Mouse (Mus musculus): Measurements from ENCODE around the gene Plxnb1.

Gene Plxnb1

DNA sequence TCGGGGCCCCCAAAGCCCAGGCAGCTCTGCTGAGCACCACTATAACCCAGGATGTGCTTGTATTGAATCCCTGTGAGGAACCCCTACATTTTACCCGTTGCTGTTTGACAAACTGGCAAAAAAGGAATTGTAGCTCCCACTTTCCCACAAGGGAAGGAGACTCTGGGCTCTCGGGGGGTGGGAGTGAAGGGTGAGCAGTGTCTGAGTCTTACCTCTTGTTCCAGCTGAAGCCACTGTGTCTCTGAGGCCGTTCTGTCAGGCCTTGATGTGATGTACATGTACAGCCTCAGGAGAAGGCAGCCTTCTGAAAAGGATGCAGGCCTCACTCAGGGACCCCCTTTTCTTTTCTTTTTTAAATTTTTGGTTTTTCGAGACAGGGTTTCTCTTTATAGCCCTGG, 34.3 kb upstream of the Plxnb1 start:
- DNase-seq (ENCODE audit: low spot score in 2 of 2): no peak

DNA sequence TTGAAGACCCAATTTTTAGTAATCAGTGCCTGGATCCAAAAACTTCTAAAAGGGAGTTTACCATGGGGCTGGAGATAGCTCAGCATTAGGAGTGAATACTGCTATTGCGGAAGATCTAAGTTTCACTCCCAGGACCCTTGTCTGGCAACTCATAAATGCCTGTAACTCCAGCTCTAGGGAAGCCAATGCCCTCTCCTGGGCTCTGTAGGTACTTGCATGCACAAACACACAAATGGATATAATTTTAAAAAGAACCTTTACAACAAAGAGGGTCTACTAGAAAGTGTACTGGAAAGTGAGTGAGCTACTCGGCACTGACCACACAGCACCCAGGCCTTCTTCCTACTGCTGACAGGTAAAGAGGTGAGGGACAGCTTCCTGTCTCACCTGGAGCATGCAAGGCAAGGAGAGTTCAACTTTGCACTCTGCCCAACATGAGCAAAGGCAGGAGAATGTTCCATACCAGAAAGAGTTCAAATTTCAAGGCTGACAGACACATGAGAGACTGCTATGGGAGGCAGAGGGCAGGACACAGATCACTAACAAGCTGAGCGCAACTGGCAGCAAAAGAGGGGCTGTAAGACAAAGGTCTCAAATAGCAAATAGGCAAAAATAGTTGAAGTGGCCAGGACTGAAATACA, 27.0 kb upstream of the Plxnb1 start:
- DNase-seq (ENCODE audit: low spot score in 2 of 2): no peak

DNA sequence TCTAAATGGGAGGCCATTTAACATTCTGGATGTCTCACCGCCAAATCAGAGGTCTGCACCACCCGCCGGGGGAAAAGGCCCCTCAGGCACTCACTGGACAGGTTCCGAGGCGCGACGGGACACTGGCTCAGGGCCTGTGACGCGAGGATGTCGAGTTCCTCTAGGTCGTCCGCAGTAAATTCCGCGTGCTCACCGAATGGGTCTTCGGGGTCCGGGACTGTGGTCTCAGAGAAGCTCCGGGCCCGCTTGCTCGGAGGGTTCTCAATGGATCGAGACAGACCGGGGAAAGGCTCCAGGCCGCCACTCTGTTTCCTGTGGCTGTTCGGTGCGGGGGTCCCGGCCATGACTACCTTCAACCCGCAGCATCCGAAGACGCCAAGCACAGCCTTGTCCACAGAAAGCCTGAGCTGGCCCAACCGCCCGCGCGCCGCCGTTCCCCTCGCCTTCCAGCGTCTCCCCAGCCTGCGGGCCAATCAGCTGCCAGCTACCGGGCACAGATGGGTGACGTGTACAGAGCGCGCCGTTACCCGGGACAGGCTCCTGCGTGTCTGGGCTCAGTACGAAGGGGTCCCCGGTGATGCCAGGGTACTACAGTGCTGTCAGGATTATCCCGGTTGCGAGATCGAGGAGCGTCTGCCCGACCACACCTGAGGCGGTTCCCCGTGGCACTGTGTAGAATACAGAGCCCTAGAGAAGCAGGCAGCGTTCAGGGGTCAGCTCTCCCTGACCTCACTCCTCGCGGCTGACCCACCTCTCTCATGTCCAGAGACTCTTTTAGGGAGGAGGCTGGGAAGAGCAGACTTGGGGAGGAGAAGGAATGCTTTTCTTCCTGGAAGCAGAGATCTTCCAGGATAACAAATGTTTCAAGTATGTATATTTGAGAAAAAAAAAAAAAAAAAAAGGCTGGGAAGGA, 21.3 kb upstream of the Plxnb1 start, which contains the start of gene Atrip:
Gene Atrip, minus strand, starts transcription at position 464 of the 913 bp plus-strand sequence.
- DNase-seq (ENCODE audit: low spot score in 2 of 2): peak; percentile 96 to 98

DNA sequence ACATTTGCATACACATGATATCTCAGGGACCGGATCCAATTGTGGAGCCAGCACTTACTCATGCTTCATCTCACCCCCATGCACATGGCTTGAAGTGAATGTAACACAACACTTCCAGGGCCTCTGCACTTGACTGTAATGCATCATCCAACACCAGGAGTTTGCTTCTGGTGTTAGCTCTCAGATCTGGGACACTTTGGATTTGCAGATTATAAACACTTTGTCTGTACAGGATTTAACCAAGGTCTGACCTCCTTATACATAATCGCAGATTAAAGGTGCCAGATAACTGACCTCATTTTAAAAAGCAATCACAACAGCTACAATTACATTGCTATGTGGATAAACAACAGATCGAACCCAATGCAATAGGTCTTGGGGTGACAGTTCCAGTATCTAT, 14.7 kb upstream of the Plxnb1 start:
- no peak for DNase-seq (ENCODE audit: low spot score in 2 of 2)

DNA sequence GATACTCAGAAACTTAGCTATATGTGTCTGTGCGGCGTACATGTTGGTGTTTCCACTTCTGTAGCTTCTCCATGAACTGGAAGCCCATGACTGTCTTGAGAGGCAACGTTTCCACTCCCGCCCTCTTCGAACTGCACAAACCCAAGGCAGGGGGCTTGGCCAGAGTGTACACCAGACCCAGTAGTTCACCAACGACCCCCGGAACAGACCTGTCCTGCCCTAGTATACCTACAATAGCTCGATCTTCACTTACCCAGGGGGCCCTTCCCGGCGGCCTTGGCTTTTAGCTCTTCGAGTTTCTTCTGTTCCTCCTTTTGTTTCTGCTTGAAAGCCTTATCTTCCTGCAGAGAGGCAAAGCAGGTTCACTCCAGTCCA, 13.5 kb upstream of the Plxnb1 start:
- DNase-seq (ENCODE audit: low spot score in 2 of 2): no peak

DNA sequence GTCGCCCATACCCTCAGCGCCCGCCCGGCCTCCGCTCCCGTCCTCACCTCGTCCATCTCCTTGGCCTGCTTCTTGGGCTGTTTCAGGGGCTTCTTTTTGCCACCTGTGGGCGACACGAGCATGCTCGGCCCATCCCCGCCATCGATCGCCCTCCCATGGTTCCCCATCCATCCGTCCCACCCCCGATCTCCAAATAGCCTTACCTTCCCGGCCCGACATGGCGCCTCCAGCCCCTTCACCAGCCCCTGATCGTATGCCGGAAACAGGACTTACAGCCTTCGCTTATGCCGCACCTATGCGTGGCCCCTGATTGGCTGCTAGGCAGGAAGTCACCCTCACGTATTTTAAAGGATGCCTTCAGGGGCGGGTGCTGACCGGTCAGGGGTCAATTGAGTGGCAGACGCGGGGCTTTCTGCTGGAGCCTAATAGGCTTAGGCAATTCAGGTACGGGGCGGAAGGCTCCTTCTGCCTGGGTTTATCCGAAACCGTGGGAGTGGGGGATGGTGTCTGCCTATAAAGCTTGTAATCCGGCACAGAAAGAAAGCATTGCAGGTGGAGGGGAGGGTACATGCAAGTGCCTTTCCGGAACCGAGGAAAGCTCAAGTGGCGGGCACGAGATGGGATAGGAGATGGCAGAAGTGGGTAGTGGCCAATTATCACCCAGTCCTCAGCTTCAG, 12.9 kb upstream of the Plxnb1 start, which contains the start of the genes Ccdc51 and Tma7:
Gene Ccdc51, plus strand, starts transcription at position 370 of the 677 bp plus-strand sequence.
Gene Tma7, minus strand, starts transcription at position 464 of the 677 bp plus-strand sequence.
- DNase-seq (ENCODE audit: low spot score in 2 of 2): peak; percentile 91

DNA sequence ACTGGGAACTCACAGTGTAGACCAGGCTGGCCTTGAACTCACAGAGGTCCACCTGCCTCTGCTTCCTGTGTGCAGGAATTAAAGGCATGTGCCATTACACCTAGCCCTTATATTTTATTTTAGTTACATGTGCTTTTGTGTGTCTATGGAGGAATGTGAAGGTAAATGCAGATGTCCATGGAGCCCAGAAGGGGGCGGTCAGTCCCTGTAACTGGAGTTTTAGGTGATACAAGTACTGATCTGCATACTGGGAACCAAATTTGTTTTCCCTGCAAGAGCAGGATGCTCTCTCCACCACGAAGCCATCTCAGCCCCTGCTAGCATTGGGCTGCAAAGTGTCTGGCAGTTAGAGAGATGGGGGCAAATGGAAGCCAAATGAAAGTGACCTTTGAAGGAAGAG, 10.3 kb upstream of the Plxnb1 start:
- DNase-seq (ENCODE audit: low spot score in 2 of 2): no peak

DNA sequence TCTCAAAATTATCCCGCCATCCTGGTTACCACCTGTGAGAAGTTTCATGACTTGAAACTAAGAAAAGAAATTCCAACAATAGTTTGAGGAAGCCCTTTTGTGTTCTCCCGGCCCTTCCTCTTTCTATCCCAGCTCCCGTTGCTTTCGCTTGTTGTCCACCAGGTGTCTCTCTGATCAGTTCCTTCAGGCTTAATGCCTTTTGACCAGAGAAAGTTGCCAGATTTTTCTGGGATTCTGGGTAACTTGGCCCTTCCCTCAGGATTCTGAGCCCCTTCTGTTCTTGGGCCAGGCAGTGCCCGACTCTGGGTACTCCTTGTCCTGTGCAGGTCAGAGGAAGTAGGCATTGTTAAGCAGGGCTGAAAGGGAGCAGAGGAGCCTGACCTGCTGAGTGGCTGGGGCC, 7.2 kb upstream of the Plxnb1 start:
- peak in 1 of 2 experiments; percentile 53 for DNase-seq (ENCODE audit: low spot score in 2 of 2)

DNA sequence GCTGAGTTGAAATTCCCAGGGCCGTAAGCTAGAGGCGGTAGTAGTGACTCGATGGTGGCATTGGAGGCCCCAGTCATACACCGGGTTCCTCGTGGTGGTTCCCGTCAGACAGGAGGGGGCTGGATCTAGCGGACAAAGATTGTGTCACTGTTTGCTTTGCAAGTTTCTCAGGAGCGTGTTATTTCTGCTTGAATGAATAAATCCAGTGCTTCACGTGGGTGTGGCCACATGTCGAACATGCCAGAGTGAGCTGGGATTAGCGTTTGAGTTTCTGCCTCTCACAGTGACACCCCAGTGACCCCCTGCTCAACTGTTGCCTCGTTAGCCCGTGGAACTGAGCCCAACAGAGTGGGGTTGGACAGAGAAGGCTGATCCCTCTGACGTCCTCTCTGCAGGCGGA, 4.7 kb upstream of the Plxnb1 start:
- peak in 1 of 2 experiments; percentile 39 for DNase-seq (ENCODE audit: low spot score in 2 of 2)

DNA sequence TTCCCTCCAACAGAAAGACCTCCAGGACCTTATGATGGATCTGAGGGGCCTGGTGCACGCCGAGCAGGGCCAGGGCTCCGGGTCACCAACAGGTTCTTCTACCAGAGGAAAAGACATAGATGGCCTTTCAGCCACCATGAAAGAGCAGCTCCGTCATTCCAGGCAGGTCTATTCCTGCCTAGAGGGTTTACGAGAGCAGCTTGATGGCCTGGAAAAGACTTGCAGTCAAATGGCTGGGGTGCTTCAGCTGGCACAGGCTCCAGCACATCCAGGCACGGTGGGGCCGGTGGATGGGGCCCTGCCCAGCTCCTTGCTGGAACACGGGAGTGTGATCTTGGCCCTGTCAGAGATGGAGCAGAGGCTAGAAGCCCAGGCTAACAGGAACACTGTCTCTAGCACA, 3.4 kb upstream of the Plxnb1 start:
- DNase-seq (ENCODE audit: low spot score in 2 of 2): no peak

DNA sequence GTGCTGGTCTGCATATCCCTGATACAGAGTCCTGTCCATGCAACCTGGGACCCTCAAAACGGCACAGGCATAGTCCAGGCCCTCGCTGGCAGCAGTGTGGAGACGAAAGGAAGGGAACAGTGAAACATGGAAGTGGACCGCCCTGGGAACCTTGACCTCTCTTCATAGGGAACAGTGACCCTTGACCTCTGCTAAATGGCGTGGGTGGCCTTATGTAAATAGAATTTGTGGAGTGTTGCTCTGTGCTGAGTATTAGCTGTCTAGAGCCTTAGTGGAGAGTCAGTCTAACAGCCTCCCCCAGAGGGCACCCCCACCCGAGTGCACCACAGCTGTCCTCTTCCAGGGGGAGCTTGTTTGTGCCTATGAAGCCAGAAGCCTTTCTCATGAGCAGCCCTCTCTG, 2.4 kb upstream of the Plxnb1 start:
- no peak for DNase-seq (ENCODE audit: low spot score in 2 of 2)

DNA sequence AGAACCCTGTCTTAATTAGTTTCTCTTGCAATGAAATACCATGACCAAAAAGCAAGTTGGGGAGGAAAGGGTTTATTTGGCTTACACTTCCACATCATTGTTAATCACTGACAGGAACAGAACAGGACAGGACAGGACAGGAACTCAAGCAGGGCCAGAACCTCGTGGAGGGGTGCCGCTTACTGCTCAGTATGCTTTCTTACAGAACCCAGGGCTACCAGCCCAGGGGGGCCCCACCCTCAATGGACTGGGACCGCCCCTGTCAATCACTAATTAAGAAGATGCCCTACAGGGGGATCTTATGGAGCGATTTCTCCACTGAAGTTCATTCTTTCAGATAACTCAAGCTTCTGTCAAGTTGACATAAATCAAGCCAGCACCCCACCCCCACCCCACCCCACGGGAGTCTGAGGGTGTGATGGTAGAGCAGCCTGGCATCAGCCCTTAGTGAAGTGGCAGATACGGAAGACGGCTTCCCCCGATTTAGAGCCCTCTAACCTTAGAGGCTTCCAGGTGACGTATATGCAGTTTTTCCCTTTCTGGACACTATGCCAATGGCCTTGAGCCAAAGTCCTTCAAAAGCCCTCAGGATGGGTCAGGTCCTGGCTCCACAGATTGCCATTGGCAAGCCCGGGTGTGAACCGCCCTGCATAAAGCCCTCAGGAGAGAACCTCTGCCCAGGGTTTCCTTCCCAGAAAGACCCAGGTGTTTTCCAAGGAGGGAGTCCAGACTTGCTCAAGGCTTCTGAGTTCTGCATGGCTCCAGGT, 1.2 kb upstream of the Plxnb1 start:
- no peak for DNase-seq (ENCODE audit: low spot score in 2 of 2)

DNA sequence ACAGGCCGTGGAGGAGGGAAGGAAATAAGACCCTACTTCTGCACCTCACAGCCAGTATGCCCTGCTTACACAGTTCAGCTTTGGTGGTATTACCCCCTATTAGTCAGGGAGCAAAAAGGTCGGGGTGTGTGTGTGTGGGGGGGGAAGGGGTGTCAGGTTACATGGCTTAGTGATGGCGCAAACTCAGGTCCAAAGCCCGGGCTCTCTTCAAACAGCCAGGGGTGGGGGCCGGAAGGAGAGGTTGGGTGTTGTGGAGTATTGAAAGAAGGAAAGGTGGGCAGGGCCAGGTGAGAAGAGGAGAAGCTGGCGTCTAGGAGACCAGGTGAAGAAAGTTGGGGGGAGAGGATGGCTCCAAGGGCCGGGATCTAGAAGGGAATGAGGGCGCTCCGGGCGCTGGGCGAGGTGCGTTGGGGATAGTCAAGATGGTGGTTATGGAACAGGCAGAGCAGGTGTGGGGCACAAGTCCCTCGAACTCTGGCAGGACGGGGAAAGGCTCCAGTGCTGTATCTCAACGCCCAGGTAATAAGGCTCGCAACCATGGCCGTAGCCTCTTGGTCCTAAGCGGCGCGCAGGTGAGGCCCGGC, 544 bp upstream of the Plxnb1 start:
- no peak for DNase-seq (ENCODE audit: low spot score in 2 of 2)

DNA sequence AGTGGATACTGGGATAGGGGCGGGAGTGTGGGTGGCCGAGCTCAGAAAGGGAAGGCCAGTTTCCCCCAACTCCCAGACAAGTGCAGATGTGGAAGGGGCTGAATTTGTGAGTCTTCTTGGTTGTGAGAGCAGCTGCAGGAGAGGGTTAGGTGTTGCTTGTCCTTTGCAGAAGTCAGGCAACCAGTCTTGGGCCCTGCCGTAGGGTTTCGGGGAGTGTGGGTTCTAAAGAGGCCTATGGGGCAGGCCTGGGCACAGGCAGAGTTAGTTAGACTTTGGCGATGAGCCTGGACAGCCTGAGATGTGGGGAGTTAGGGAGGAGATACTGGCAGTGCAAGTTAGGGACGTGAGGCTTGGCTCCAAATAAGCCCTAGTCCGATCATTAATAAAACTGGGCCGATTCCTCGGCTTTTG, 1.1 kb downstream of the Plxnb1 start:
- no peak for DNase-seq (ENCODE audit: low spot score in 2 of 2)

DNA sequence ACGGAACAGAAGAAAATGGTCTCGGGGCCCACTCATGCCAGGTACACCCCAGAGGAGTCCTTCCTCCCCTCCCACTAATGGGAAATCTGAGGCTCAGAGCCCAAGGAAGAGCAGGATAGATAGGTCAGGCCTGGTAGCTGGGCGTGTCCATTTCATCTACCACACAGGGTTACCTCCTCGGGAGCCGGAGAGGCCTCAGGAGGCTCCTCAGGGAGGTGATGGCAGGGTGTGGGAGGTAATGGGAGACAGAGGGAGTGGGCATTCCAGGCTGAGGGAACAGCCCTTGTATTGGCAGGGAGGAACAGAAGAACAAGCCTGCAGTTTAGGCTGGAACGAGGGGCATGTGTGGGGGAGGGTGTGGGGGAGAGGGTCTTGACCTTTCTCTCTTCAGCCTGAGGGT, 1.7 kb downstream of the Plxnb1 start:
- no peak for DNase-seq (ENCODE audit: low spot score in 2 of 2)

DNA sequence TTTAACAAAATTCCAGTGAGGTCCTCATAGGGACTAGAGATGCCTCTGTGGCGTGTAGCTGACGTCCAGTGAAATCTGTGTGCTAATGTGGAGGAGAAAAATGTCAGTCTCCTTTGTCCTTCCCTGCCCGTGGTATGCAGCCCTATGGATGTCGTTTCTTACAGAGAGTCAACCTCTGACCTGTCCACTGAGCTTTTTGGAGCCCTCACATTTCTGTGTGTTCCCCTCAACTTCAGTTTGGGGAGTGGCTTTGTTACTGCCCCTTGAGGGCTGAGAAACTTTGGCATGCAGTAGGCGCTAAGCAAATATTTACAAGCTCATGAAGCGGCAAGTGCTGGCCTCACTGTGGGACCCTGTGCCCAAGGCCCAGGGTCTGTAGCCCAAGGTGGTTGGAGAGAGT, 2.1 kb downstream of the Plxnb1 start:
- DNase-seq (ENCODE audit: low spot score in 2 of 2): no peak

DNA sequence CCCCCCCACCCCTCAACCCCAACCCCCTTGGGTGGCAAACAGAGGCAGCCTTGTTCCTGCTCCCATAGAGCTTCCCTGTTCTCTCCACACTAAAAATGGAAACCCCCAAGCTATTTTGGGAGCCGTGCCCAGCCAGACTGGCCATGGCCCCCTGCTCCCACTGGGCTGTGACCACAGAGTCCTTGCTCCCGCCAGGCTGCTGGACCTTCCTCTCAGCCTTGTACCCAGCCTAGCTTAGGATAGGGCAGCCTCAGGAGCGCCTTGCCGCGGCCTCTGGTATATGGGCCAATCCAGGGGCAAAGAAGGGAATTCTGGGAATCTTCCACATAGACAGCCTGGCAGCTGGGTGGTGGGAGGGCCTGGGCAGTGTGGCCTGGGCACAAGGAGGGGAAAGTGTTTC, 2.6 kb downstream of the Plxnb1 start:
- peak in 1 of 2 experiments; percentile 36 for DNase-seq (ENCODE audit: low spot score in 2 of 2)

DNA sequence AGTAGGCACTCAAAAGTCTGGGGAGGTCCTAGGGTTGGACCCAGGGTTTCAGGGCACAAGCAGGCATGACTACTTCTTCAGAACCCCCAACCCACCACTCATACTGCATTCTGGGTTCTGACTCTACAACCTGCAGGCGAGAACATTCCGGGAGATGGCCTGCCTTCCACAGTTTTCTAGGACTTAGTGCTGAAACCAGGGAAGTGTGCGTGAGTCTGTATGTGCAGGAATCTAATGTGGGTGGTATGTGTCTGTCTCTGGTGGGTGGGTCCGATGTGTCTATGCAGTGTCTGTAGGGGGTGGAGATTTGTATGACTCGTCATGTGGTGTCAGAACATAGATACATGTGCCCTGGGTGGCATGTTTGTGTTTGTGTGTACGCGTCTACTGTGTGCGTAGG, 3.2 kb downstream of the Plxnb1 start:
- no peak for DNase-seq (ENCODE audit: low spot score in 2 of 2)

DNA sequence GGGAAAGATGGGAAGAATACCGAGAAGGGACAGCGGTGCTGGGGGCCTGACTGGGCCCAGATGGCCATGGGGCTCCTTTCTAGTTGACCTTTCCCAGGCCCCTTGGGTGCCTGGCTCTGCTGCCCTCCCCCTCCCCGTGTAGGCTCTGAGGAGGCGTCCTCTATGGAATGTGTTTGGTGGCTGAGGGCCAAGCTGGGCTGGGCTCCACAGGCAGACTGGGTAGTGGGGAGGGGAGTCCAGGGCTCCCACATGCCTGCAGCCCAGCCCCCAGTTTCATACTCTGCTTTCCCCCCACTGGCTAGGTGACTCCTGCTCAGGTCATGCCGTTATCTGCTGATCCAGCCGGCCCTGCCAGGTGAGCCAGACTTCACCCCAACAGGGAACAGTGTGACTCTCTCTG, 3.8 kb downstream of the Plxnb1 start:
- no peak for DNase-seq (ENCODE audit: low spot score in 2 of 2)

DNA sequence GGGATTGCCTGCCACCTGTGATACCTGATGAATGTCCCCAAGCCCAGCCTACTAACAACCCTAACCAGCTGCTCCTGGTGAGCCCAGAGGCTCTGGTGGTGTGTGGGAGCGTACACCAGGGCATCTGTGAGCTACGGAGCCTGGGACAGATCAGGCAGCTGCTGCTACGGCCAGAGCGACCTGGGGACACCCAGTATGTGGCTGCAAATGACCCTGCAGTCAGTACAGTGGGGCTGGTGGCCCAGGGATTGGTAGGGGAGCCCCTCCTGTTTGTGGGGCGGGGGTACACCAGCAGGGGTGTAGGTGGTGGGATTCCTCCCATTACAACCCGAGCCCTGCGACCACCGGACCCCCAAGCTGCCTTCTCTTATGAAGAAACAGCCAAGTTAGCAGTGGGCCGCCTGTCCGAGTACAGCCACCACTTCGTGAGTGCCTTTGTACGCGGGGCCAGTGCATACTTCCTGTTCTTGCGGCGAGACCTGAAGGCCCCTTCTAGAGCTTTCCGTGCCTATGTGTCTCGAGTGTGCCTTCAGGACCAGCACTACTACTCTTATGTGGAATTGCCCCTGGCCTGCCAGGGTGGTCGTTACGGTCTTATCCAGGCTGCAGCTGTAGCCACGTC, 5.2 kb downstream of the Plxnb1 start:
- DNase-seq (ENCODE audit: low spot score in 2 of 2): no peak

DNA sequence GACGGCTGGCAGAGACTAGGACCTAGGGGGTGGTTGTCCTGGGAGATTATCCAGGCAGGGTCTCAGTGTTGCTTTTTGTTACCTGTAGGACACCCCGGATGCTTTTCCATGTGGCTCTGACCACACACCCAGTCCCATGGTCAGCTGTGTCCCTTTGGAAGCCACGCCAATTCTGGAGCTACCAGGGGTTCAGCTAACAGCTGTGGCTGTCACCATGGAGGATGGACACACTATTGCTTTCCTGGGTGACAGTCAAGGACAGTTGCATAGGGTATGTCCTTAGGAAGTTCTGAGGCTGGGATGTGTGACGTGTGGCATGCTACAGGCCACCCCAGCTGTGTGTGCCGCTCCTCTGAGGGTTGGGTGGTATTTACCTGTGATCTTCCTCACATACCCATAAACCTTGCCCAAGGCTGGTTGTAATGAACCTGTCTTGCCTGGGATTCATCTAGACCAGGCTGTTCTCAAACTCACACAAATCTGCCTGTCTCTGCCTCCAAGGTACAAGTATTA, 6.8 kb downstream of the Plxnb1 start:
- no peak for DNase-seq (ENCODE audit: low spot score in 2 of 2)

Measured in right cerebral cortex, adult 2 months (tissue).